Mouse (Mus musculus): Measurements from ENCODE around the gene Spata6.

The Spata6 gene

DNA sequence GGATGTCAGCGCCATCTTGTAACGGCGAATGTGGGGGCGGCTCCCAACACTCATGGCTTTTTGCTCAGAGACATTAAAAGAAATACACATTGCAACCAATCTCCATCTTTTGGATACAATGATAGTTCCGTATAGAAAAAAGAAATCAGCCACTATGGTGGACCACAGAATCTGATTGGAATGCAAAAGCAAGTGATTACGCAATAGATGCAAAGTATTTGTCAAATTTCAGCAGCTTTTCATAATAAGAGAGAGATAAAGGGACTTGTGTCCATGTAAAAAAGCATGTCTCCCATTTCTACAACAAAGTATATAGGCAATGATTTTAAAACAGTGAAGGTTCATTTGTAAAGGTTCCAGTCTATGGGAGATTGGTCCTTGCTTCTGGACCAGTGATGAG, 119.1 kb downstream of the Spata6 start:
- no peak for DNase-seq (ENCODE audit: low spot score in 2 of 2)

DNA sequence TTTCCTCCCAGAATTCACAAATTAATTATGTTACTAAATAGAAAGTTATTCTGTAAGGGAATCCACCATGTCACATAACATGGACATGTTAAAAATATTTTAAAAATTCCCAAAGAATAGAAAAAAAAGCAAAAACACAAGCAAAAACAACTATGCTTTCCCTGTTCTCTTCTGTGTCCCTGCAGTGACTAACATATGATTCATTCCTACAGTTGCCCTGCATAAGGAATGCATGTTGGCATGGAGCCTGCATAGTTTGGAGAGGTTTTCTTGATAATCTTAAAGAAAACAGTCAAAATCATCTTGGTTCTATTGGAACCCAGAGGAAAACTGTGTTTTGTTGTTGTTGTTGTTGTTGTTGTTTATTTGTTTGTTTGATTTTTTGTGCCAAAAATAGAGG, 132.8 kb downstream of the Spata6 start:
- DNase-seq (ENCODE audit: low spot score in 2 of 2) = no peak

DNA sequence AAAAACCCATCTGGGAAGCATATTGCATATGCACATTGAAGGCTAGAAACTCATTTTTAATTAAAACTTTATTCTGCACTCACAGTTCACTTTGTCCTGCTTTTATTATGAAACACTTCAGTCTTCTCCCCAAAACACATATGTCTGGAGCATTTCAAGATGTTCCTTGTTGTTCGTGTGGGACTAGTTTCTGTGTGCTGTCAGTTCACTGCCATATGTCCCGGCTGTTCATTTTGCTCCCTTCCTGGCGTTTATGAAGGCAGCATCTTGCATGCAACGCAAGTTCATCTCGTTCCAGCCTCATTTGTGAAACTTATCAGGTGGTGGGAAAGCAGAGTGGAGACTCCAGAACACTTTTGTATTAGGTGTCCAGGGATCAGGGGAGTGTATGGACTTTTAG, 146.9 kb downstream of the Spata6 start:
- no peak for DNase-seq (ENCODE audit: low spot score in 2 of 2)

- no peak for DNase-seq (ENCODE audit: low spot score in 2 of 2)
Observed at GRCm38 (mm10) chr4:111867743-111868401, 148.1 kb downstream of the Spata6 start.

Data from spleen, postnatal 36 days (tissue).